Mouse (Mus musculus): ENCODE measurements around the gene Pjvk.

DNA sequence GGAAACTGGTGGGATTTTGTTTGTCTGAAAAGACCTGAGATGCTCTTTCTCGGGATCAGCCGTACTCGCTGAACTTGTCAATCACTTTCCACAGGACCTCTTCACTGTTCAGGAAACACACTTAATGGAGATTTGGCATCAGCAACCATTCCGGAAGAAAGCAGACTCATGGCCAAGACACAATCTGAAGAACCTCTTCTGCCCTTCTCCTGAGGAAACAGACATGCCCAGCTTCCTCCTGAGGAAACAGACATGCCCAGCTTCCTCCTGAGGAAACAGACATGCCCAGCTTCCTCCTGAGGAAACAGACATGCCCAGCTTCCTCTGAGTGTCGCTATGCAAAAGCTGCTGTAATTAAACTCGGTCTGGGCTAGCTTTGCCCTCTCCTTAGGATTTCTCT lies 47.0 kb downstream of the Pjvk start:
- no peak for TF ChIP-seq CTCF (IDR thresholded peaks at IDR 0.05; ENCODE audit: extremely low read depth, insufficient read depth, insufficient read length, insufficient replicate concordance)
- no peak for TF ChIP-seq POLR2A (IDR thresholded peaks at IDR 0.05; ENCODE audit: low read depth, low read length)
